Mouse (Mus musculus) heart, adult 2 months (tissue): ENCODE results near the gene Abhd6. TPM values are rescaled to one million over a fixed set of nuclear protein-coding genes. Genes with fewer than 3 reads are reported as not detected.

Source experiments
- DNase-seq, 2 experiments: peaks; one replicate each; pipeline ENCODE4 v3.0.0; 2021
- H3K27ac ChIP-seq: fragments of 200-600 bp; 2 replicates; pipeline ENCODE4 v1.8.1; 2022
- H3K27me3 ChIP-seq: fragments of 200-500 bp; 2 replicates; pipeline ENCODE4 v1.6.1; 2012; ENCODE audit warnings: mild to moderate bottlenecking, low read length, inconsistent platforms, mixed read lengths; ENCODE audit not compliant: control insufficient read depth, insufficient read depth
- H3K36me3 ChIP-seq: fragments of 200-500 bp; 2 replicates; pipeline ENCODE4 v1.6.1; 2012; ENCODE audit warnings: low read length, inconsistent platforms; ENCODE audit not compliant: control insufficient read depth, insufficient read depth
- H3K4me1 ChIP-seq: fragments of 200-500 bp; 2 replicates; pipeline ENCODE4 v1.6.1; 2011; ENCODE audit warnings: low read length; ENCODE audit not compliant: control insufficient read depth, insufficient read depth
- H3K4me3 ChIP-seq: fragments of 200-600 bp; 2 replicates; pipeline ENCODE4 v1.8.1; 2022
- H3K79me2 ChIP-seq: fragments of 200-500 bp; replicated peaks from 2 replicates; pipeline ENCODE4 v1.6.1; 2012; ENCODE audit warnings: mild to moderate bottlenecking, inconsistent platforms, low read length, moderate library complexity, mixed read lengths; ENCODE audit not compliant: control insufficient read depth, insufficient read depth
- H3K9ac ChIP-seq: fragments of 200-500 bp; 2 replicates; pipeline ENCODE4 v1.6.1; 2012; ENCODE audit warnings: low read depth, mild to moderate bottlenecking, control low read depth, inconsistent platforms, low read length, mixed read lengths
- CTCF ChIP-seq: fragments of 200-600 bp; IDR thresholded peaks from 2 replicates; pipeline ENCODE4 v1.8.1; 2022; ENCODE audit warnings: antibody characterized with exemption, mild to moderate bottlenecking, moderate library complexity
- EP300 ChIP-seq: fragments of 200-500 bp; IDR thresholded peaks from 2 replicates; pipeline ENCODE4 v1.6.1; 2011; ENCODE audit warnings: low read depth, low read length, control low read depth; ENCODE audit not compliant: insufficient read depth
- POLR2A ChIP-seq: fragments of 200-500 bp; IDR thresholded peaks from 2 replicates; pipeline ENCODE4 v1.6.1; 2011; ENCODE audit warnings: mild to moderate bottlenecking, low read depth, low read length, control low read depth; ENCODE audit not compliant: insufficient read depth
- WGBS: fragments of 180-500 bp; shearing (Covaris S2); methylation state at CpG from one replicate; pipeline ENCODE4 v1.1.7; 2018; 5-methylcytosine and 5-hydroxymethylcytosine counted together
- intact Hi-C: fragments of 180-260 bp; cut with DNase I; formaldehyde crosslinking; loops from one replicate; pipeline ENCODE4 v1.15.1; 2025
- long read RNA-seq: library from polyadenylated mRNA; stranded (forward); transcript quantifications from one replicate; pipeline ENCODE4 v2.0.0, GENCODE M21; 2021
- polyA plus RNA-seq: library from polyadenylated mRNA; depleted of rRNA; stranded (reverse); fragments of >200 nt; gene quantifications from 2 replicates; pipeline ENCODE4 v1.2.3, GENCODE M21; 2012; rRNA removed
- total RNA-seq, 2 experiments: library from RNA; stranded (reverse); gene quantifications; 2 replicates each; pipeline ENCODE4 v1.2.3; 2021

The Abhd6 gene
- total RNA-seq: 10 to 100 TPM in 1 of 2 experiments, 1 to 10 TPM in 1; 8.9 to 13.7 TPM
- polyA plus RNA-seq: 12.4 and 15.3 TPM in 2 replicates
- long read RNA-seq, transcript Abhd6-202 (9 exons, 2,226 nt): major isoform, 12 of 25 reads
- long read RNA-seq, partial matches to known transcripts: 5 of 25 reads
- long read RNA-seq, other reads (novel, unspliced or antisense): 4 of 25 reads

DNA sequence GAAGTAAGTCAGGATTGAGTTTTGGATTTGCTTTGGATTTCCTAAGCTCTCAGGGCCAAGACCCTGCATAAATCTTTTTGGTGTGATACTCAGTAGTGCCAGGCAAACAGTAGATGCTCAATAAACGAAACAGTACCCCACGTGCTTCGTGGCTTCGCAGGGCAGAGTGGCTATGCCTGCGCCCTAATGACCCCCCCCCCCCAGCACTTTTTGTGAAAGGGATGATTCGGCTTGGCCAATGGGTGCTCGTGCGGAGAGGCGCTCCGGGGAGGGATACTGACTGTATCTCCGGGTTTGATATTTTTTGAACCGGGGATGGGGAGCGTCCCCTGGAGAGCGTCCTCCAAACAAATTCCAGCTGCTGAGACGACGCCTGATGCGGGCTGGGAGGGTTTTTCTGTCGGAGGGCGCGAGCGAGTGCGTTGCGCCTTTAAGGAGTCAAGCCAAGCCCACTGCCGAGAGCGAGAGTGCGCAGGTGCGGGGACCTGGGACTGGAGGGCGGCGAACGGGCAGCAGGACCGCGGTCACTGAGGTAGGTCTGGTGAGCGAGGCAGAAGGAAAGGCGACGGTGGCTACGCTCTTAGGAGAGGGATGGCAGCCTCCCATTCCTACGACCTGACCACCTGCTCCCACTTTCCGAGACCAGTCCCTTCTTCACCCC, at the start of gene Abhd6:
TSS of gene Abhd6 (plus strand) at position 471 of the 661 bp plus-strand sequence.
- no peaks in the 10 kb centered on the region for H3K79me2 ChIP-seq

DNA sequence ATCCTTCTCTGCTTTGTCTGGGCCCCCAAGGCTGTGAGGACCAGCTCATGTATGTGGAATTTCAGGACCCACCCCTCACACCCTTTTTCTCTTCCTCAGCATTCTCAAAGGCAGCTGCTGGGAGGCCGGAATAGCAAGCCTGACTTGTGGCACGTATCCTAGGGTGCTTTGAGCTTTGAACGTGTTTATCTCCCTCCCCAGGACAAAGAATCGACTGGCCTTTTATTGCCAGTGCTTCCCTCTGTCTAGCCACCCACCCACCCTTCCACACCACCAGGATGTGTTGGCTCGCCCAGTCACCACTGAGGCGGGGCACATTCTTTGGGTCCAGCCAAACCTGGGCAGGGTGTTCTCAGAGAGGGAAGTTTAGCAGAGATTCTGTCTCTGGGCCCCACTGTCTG, 48.6 kb upstream of the Abhd6 start:
- DNase-seq: peak in 1 of 2 experiments; percentile 46
- Histone ChIP-seq H3K27me3 (no peaks in the 10 kb centered on the region), H3K36me3 (no peaks in the 10 kb centered on the region), H3K27ac (peak overlapping the region; percentile 74), H3K4me3 (no peak overlapping the region), H3K9ac (no peak overlapping the region), H3K79me2 (no peaks in the 10 kb centered on the region), H3K4me1 (peaks cover 11% of the 10 kb centered on the region)
- 50% methylated on average over 6 of the region's 6 CpGs for WGBS
- intact Hi-C loops: no loop called here
- peak; percentile 50; the same call in 1 of the 2 replicates for TF ChIP-seq EP300
- no peak for TF ChIP-seq CTCF

More for the DNA sequence above, at the start of gene Abhd6:
- peak within 1 kb of the TSS; percentile 88 for H3K4me3 ChIP-seq
- intact Hi-C loops: no loop called here
- 1% methylated on average over 38 of the region's 38 CpGs for WGBS
- DNase-seq: peak; percentile 88
- TF ChIP-seq CTCF: no peak
- peak; percentile 76 for TF ChIP-seq POLR2A
- no peak for TF ChIP-seq EP300
- peaks cover 2% of the 10 kb centered on the region; the same call in 1 of the 2 replicates for H3K27me3 ChIP-seq
- peak within 1 kb of the TSS; percentile 75 for H3K9ac ChIP-seq
- no peaks in the 10 kb centered on the region for H3K36me3 ChIP-seq
- H3K4me1 ChIP-seq: peaks cover 1% of the 10 kb centered on the region; the same call in 1 of the 2 replicates
- peak within 1 kb of the TSS; percentile 73 for H3K27ac ChIP-seq

GRCm38 (mm10) chr14:7956427-7956826, 46.3 kb upstream of the Abhd6 start:
- Histone ChIP-seq H3K79me2 (no peaks in the 10 kb centered on the region), H3K4me3 (no peak overlapping the region), H3K36me3 (no peaks in the 10 kb centered on the region), H3K27ac (no peak overlapping the region), H3K9ac (no peak overlapping the region), H3K4me1 (peaks cover 11% of the 10 kb centered on the region), H3K27me3 (no peaks in the 10 kb centered on the region)
- no peak for TF ChIP-seq CTCF
- TF ChIP-seq POLR2A: no peak
- no peak for TF ChIP-seq EP300
- intact Hi-C loops: no loop called here
- 82% methylated on average over 10 of the region's 10 CpGs for WGBS
- no peak for DNase-seq

DNA sequence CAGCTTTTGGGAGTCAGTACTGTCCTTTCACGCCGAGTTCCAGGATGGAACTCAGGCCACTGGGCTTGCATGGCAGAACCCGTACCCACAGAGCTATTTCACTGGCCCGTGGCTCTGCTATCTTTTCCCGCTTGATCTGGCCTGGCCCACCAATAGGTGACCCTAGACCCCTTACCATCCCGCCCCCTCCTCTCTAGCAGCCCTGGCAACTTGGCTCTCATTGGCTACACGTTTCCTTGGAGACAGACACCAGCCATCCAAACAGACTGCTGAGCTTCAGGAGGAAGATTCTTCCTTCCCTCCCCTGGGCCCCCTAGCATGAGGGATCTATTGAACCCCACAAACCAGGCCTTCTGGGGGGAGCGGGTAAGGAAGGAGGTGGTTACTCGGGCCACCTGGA, 45.7 kb upstream of the Abhd6 start, which contains the start of gene Gm45521:
TSS of gene Gm45521 (plus strand) at position 240 of the 400 bp plus-strand sequence.
- peaks cover 11% of the 10 kb centered on the region for H3K4me1 ChIP-seq
- H3K27me3 ChIP-seq: no peaks in the 10 kb centered on the region
- H3K36me3 ChIP-seq: no peaks in the 10 kb centered on the region
- 80% methylated on average over 9 of the region's 9 CpGs for WGBS
- H3K4me3 ChIP-seq: no peak within 1 kb of the TSS
- no peak within 1 kb of the TSS for H3K9ac ChIP-seq
- DNase-seq: no peak
- no peaks in the 10 kb centered on the region for H3K79me2 ChIP-seq
- TF ChIP-seq CTCF (no peak), POLR2A (no peak), EP300 (no peak)
- intact Hi-C loops: no loop called here
- H3K27ac ChIP-seq: peak within 1 kb of the TSS; percentile 4; the same call in 1 of the 2 replicates

DNA sequence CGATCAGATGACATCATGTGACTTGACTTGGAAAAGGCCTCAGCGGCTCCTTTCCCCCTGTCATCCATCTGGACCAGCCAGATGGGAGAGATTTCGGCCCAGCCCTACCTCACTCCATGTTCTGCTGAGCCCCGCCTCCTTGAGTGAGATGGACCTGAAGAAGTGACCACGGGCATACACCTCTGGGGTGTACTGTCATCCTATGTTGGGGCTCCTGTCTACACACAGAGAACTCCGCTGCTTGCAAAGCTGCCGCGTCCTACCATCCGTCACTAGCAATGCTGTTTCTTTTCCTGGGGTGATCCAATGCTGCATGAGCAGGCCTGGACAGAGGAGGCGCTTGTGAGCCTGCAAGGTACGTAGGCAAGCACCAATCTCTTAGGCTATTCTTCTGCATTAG, 42.1 kb upstream of the Abhd6 start:
- 67% methylated on average over 11 of the region's 11 CpGs for WGBS
- H3K27ac ChIP-seq: no peak overlapping the region
- H3K4me3 ChIP-seq: no peak overlapping the region
- H3K27me3 ChIP-seq: no peaks in the 10 kb centered on the region
- TF ChIP-seq EP300 (no peak), CTCF (peak; percentile 50), POLR2A (no peak)
- peaks cover 2% of the 10 kb centered on the region; the same call in 1 of the 2 replicates for H3K4me1 ChIP-seq
- H3K9ac ChIP-seq: no peak overlapping the region
- DNase-seq: no peak
- H3K36me3 ChIP-seq: no peaks in the 10 kb centered on the region
- H3K79me2 ChIP-seq: no peaks in the 10 kb centered on the region
- intact Hi-C loops: loop anchor here (10.0 kb wide), 2 partner anchors 114 to 204 kb away; no protein-coding TSS in a partner anchor

DNA sequence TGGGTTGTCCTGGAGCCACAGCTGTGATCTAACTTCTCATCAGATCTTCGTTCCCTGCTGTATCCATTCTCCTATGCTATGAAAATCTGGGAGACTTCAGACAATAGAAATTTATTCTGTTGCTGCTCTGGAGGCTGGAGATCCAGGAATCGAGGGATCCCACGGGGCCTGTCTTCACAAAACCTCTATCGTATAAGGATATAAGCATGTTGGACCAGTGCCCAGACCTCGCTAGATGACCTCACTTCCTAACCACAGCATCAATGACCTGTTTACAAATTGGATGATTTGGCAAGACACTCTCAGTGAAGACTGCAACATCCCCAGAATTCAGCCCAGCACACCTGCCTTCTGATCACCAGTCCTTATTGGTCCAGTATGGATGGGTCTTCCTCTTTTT, 41.0 kb upstream of the Abhd6 start:
- TF ChIP-seq CTCF (no peak), POLR2A (no peak), EP300 (no peak)
- Histone ChIP-seq H3K27me3 (no peaks in the 10 kb centered on the region), H3K4me1 (peaks cover 2% of the 10 kb centered on the region; the same call in 1 of the 2 replicates), H3K79me2 (no peaks in the 10 kb centered on the region), H3K9ac (no peak overlapping the region), H3K4me3 (no peak overlapping the region), H3K36me3 (no peaks in the 10 kb centered on the region), H3K27ac (no peak overlapping the region)
- no peak for DNase-seq
- intact Hi-C loops: loop anchor here (10.0 kb wide), 2 partner anchors 113 to 203 kb away; no protein-coding TSS in a partner anchor
- WGBS: 24% methylated on average over 5 of the region's 5 CpGs
